Mouse (Mus musculus): ENCODE measurements around the gene Zfp454. TPM values are rescaled to one million over a fixed set of nuclear protein-coding genes. Genes with fewer than 3 reads are reported as not detected.

Gene Zfp454
- polyA plus RNA-seq, 1 experiment from 2014 or later, result 6.5 TPM

DNA sequence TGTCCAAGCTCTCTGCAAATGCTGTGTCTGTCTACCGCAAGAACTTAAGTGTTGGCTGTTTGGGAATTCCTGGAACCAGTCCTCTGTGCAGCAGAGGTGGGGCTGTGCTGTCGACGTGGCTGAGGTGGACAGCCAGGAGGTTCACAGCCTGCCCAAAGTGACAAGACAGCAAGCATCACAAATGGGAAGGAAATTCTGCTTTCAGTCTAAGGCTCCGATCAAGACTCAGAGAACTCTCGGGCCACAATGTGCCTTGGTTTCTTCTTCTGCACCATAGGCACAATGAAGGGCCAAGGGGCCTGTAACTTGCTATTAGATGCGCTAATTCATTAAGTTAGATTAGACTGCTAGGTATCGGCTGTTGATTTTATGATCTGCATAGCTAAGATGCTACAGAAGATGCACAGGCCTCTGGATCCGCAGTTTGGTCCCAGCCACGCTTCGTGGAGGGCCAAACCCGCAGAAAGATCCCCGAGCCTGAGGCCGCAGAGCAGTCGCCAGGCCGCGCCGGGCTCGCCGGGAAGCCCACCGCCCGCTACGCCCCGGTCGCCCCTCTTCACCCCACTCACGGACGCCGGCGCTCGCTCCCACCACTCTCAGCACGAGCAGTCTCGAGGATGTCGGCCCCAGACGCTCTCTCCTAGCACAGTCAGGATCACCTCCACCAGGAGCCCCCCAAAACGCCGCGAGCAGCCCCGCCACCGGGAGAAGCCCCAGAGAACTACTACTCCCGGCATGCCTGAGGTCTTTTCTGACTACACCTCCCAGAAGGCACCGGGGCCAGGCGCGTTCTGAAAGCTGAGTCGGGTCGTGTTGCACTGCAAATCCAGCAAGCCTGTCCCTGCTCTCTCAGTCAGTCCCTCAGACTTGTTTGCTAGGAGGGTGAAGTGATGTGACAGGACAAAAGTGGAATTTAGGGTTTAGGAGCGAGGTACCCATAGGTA is 60.2 kb downstream of the Zfp454 start, which contains the start of gene Zfp354c:
Gene Zfp354c (minus strand): TSS at position 715 of the 944 bp plus-strand sequence.
- Histone ChIP-seq H3K27ac (peak within 1 kb of the TSS; percentile 93), H3K9me3 (0 out of 2 replicates have a peak, but pooled peaks cover 1% of the 10 kb centered on the region), H3K27me3 (ENCODE audit: insufficient read depth, poor library complexity, severe bottlenecking) (no peaks in the 10 kb centered on the region), H3K4me3 (peak within 1 kb of the TSS; percentile 95), H3K36me3 (peaks cover 33% of the 10 kb centered on the region), H3K4me1 (peaks cover 9% of the 10 kb centered on the region)
- 1% methylated on average over 45 of the region's 45 CpGs for WGBS
- DNase-seq (ENCODE audit: low spot score), result peak; percentile 96

DNA sequence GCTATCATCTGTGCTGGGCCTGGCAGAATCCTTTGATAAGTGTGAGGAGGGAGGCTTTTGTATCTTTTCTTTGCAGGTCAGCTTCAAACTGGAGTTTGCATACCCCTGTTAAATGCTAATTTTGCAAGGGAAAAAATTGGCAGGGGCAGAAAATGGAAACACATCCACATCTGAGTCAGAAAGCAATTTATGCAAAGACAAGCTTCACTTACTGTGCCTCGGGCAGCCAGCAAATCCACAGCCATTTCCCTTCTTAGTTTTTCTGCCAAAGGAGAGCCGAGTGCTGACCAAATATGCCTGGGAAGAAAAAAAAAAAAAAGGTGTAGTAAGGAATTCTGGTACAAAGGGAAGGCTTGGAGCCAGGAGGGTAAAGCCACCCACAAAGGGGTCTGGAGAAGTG is 61.2 kb downstream of the Zfp454 start:
- H3K36me3 ChIP-seq, result peaks cover 42% of the 10 kb centered on the region
- peak overlapping the region; percentile 95 for H3K4me3 ChIP-seq
- no peaks in the 10 kb centered on the region for H3K9me3 ChIP-seq
- H3K4me1 ChIP-seq, result peaks cover 9% of the 10 kb centered on the region
- 64% methylated on average over 2 of the region's 2 CpGs for WGBS
- no peak for DNase-seq (ENCODE audit: low spot score)
- no peak overlapping the region for H3K27ac ChIP-seq
- H3K27me3 ChIP-seq (ENCODE audit: insufficient read depth, poor library complexity, severe bottlenecking), result no peaks in the 10 kb centered on the region

Other genes with a start within 250 kb of the Zfp454 start
- gene Zfp354c, start 59.9 kb downstream of the Zfp454 start, polyA plus RNA-seq (2016; fragmentation: Nextera tagmentation; extraction: Ambion mirVana), result 16.9 and 20.5 TPM in 2 replicates
- 0.33 and 0.44 TPM in 2 replicates for gene Zfp879, start 46.1 kb downstream of the Zfp454 start, polyA plus RNA-seq (2016; fragmentation: Nextera tagmentation; extraction: Ambion mirVana)
- gene Grm6, start 37.0 kb downstream of the Zfp454 start, polyA plus RNA-seq (2016; fragmentation: Nextera tagmentation; extraction: Ambion mirVana), result 0.06 and 0.16 TPM in 2 replicates
- gene Zfp2, start 28.5 kb upstream of the Zfp454 start, polyA plus RNA-seq (2016; fragmentation: Nextera tagmentation; extraction: Ambion mirVana), result 8.6 and 11.1 TPM in 2 replicates
- 0.52 and 0.80 TPM in 2 replicates for gene Zfp354b, start 44.0 kb upstream of the Zfp454 start, polyA plus RNA-seq (2016; fragmentation: Nextera tagmentation; extraction: Ambion mirVana)
- not detected in 2 replicates for gene 4933414I15Rik, start 56.1 kb upstream of the Zfp454 start, polyA plus RNA-seq (2016; fragmentation: Nextera tagmentation; extraction: Ambion mirVana)
- not detected in 2 replicates for gene Prop1, start 66.1 kb upstream of the Zfp454 start, polyA plus RNA-seq (2016; fragmentation: Nextera tagmentation; extraction: Ambion mirVana)
- not detected in 2 replicates for gene Olfr1378, start 78.9 kb upstream of the Zfp454 start, polyA plus RNA-seq (2016; fragmentation: Nextera tagmentation; extraction: Ambion mirVana)
- gene Olfr1377, start 94.3 kb upstream of the Zfp454 start, polyA plus RNA-seq (2016; fragmentation: Nextera tagmentation; extraction: Ambion mirVana), result not detected in 2 replicates
- gene Olfr51, start 115.9 kb upstream of the Zfp454 start, polyA plus RNA-seq (2016; fragmentation: Nextera tagmentation; extraction: Ambion mirVana), result not detected in 2 replicates
- gene Olfr54, start 126.6 kb upstream of the Zfp454 start, polyA plus RNA-seq (2016; fragmentation: Nextera tagmentation; extraction: Ambion mirVana), result not detected in 2 replicates
- not detected in 2 replicates for gene Olfr1375, start 160.5 kb upstream of the Zfp454 start, polyA plus RNA-seq (2016; fragmentation: Nextera tagmentation; extraction: Ambion mirVana)
- 6.1 and 7.4 TPM in 2 replicates for gene Zfp354a, start 171.6 kb upstream of the Zfp454 start, polyA plus RNA-seq (2016; fragmentation: Nextera tagmentation; extraction: Ambion mirVana)